Mouse (Mus musculus) embryonic facial prominence, embryonic 11.5 days (tissue): ENCODE data around the gene Plekha5. TPM values are rescaled to one million over a fixed set of nuclear protein-coding genes. Genes with fewer than 3 reads are reported as not detected.

Experiments used
- ATAC-seq: fragments of 200-750 bp; cut with Nextera tagmentation; replicated peaks from 2 replicates; pipeline ENCODE4 v1.8.0; 2017; ENCODE audit warnings: low read depth; ENCODE audit not compliant: insufficient number of reproducible peaks, low FRiP score, low TSS enrichment
- DNase-seq: peaks from one replicate; pipeline ENCODE4 v3.0.0-alpha.2; 2015; ENCODE audit warnings: low spot score
- H3K27ac ChIP-seq: fragments of 300-500 bp; sonication (generic); replicated peaks from 2 replicates; pipeline ENCODE4 v1.5.1; 2014; ENCODE audit warnings: mild to moderate bottlenecking, low read depth, low read length, control low read depth
- H3K27me3 ChIP-seq: fragments of 300-500 bp; sonication (generic); 2 replicates; pipeline ENCODE4 v1.6.1; 2014; ENCODE audit warnings: mild to moderate bottlenecking, low read length, moderate library complexity, mixed read lengths; ENCODE audit not compliant: control insufficient read depth, insufficient read depth
- H3K36me3 ChIP-seq: fragments of 300-500 bp; sonication (generic); replicated peaks from 2 replicates; pipeline ENCODE4 v1.6.1; 2014; ENCODE audit warnings: low read depth, mild to moderate bottlenecking, low read length, moderate library complexity, mixed read lengths; ENCODE audit not compliant: control insufficient read depth, insufficient read depth
- H3K4me1 ChIP-seq: fragments of 300-500 bp; sonication (generic); 2 replicates; pipeline ENCODE4 v1.6.1; 2014; ENCODE audit warnings: low read length, mixed read lengths; ENCODE audit not compliant: control insufficient read depth, insufficient read depth
- H3K4me2 ChIP-seq: fragments of 300-500 bp; sonication (generic); 2 replicates; pipeline ENCODE4 v1.6.1; 2014; ENCODE audit warnings: low read depth, mild to moderate bottlenecking, control low read depth, low read length, moderate library complexity
- H3K4me3 ChIP-seq: fragments of 300-500 bp; sonication (generic); 2 replicates; pipeline ENCODE4 v1.5.1; 2014; ENCODE audit warnings: low read depth, low read length, control low read depth
- H3K9ac ChIP-seq: fragments of 300-500 bp; sonication (generic); replicated peaks from 2 replicates; pipeline ENCODE4 v1.6.1; 2014; ENCODE audit warnings: mild to moderate bottlenecking, control low read depth, low read length
- H3K9me3 ChIP-seq: fragments of 300-500 bp; sonication (generic); replicated peaks from 2 replicates; pipeline ENCODE4 v1.6.1; 2016; ENCODE audit warnings: mild to moderate bottlenecking, low read length, inconsistent platforms, mixed read lengths; ENCODE audit not compliant: control insufficient read depth
- WGBS: fragments of 180-500 bp; shearing (Covaris S2); extraction: QIAGEN DNeasy Blood & Tissue Kit; methylation state at CpG from one replicate; pipeline ENCODE4 v1.1.7; 2014; 5-methylcytosine and 5-hydroxymethylcytosine counted together
- polyA plus RNA-seq: library from polyadenylated mRNA; unstranded; fragments of >200 nt; fragmentation: Nextera tagmentation; extraction: Ambion mirVana; gene quantifications from 2 replicates; pipeline ENCODE4 v1.2.1, GENCODE M21; 2014

Plekha5 gene
- polyA plus RNA-seq, result 56.2 and 61.1 TPM in 2 replicates

GRCm38 (mm10) chr6:140423846-140424200 is at the start of gene Plekha5:
Gene Plekha5, plus strand, starts transcription at chr6:140424054.
- H3K9me3 ChIP-seq, result no peaks in the 10 kb centered on the region
- peak within 1 kb of the TSS; percentile 95 for H3K4me3 ChIP-seq
- peak within 1 kb of the TSS; percentile 98 for H3K9ac ChIP-seq
- WGBS, result 1% methylated on average over 24 of the region's 65 CpGs
- H3K36me3 ChIP-seq, result no peaks in the 10 kb centered on the region
- DNase-seq (peak; percentile 82), ATAC-seq (peak; percentile 89)
- H3K4me2 ChIP-seq, result peak within 1 kb of the TSS; percentile 55
- no peaks in the 10 kb centered on the region for H3K4me1 ChIP-seq
- H3K27me3 ChIP-seq, result no peaks in the 10 kb centered on the region
- peak within 1 kb of the TSS; percentile 90 for H3K27ac ChIP-seq

- Histone ChIP-seq H3K9me3 (no peaks in the 10 kb centered on the region), H3K27ac (no peak overlapping the region), H3K9ac (no peak overlapping the region), H3K4me1 (no peaks in the 10 kb centered on the region), H3K4me3 (no peak overlapping the region), H3K36me3 (no peaks in the 10 kb centered on the region), H3K27me3 (no peaks in the 10 kb centered on the region), H3K4me2 (no peak overlapping the region)
- ATAC-seq (no peak), DNase-seq (no peak)
- WGBS, result 62% methylated on average over 4 of the region's 4 CpGs
Measured at GRCm38 (mm10) chr6:140375671-140376070, 48.2 kb upstream of the Plekha5 start.

- H3K27ac ChIP-seq, result no peak overlapping the region
- ATAC-seq (no peak), DNase-seq (no peak)
- no peak overlapping the region for H3K4me2 ChIP-seq
- WGBS, result 82% methylated on average over 2 of the region's 2 CpGs
- H3K4me3 ChIP-seq, result no peak overlapping the region
- H3K27me3 ChIP-seq, result no peaks in the 10 kb centered on the region
- H3K9me3 ChIP-seq, result no peaks in the 10 kb centered on the region
- H3K36me3 ChIP-seq, result no peaks in the 10 kb centered on the region
- no peak overlapping the region for H3K9ac ChIP-seq
- no peaks in the 10 kb centered on the region for H3K4me1 ChIP-seq
Measured at GRCm38 (mm10) chr6:140380588-140380987, 43.3 kb upstream of the Plekha5 start.

GRCm38 (mm10) chr6:140381162-140381561 is 42.7 kb upstream of the Plekha5 start:
- ATAC-seq, result no peak
- H3K4me1 ChIP-seq, result no peaks in the 10 kb centered on the region
- no peak for DNase-seq
- H3K4me2 ChIP-seq, result no peak overlapping the region
- H3K27me3 ChIP-seq, result no peaks in the 10 kb centered on the region
- H3K36me3 ChIP-seq, result no peaks in the 10 kb centered on the region
- no peak overlapping the region for H3K27ac ChIP-seq
- H3K4me3 ChIP-seq, result no peak overlapping the region
- 80% methylated on average over 8 of the region's 8 CpGs for WGBS
- H3K9me3 ChIP-seq, result no peaks in the 10 kb centered on the region
- H3K9ac ChIP-seq, result no peak overlapping the region

- 83% methylated on average over 10 of the region's 10 CpGs for WGBS
- no peak overlapping the region for H3K27ac ChIP-seq
Measured at GRCm38 (mm10) chr6:140383580-140384400, 40.1 kb upstream of the Plekha5 start.

GRCm38 (mm10) chr6:140396687-140397086 is 27.2 kb upstream of the Plekha5 start:
- WGBS, result 87% methylated on average over 7 of the region's 7 CpGs
- no peaks in the 10 kb centered on the region for H3K36me3 ChIP-seq
- ATAC-seq, result no peak

More at GRCm38 (mm10) chr6:140383580-140384400, 40.1 kb upstream of the Plekha5 start:
- Histone ChIP-seq H3K4me2 (no peak overlapping the region), H3K27me3 (no peaks in the 10 kb centered on the region), H3K4me3 (no peak overlapping the region), H3K9me3 (no peaks in the 10 kb centered on the region), H3K36me3 (no peaks in the 10 kb centered on the region), H3K9ac (no peak overlapping the region), H3K4me1 (no peaks in the 10 kb centered on the region)
- DNase-seq, result no peak
- ATAC-seq, result no peak

GRCm38 (mm10) chr6:140402766-140403310 is 21.0 kb upstream of the Plekha5 start:
- 62% methylated on average over 13 of the region's 13 CpGs for WGBS
- H3K9ac ChIP-seq, result no peak overlapping the region
- no peaks in the 10 kb centered on the region for H3K27me3 ChIP-seq
- no peaks in the 10 kb centered on the region for H3K4me1 ChIP-seq
- H3K4me2 ChIP-seq, result no peak overlapping the region
- H3K9me3 ChIP-seq, result no peaks in the 10 kb centered on the region
- ATAC-seq (no peak), DNase-seq (no peak)
- no peak overlapping the region for H3K27ac ChIP-seq
- H3K36me3 ChIP-seq, result no peaks in the 10 kb centered on the region
- no peak overlapping the region for H3K4me3 ChIP-seq

More at GRCm38 (mm10) chr6:140396687-140397086, 27.2 kb upstream of the Plekha5 start:
- Histone ChIP-seq H3K27ac (no peak overlapping the region), H3K4me2 (no peak overlapping the region), H3K4me3 (no peak overlapping the region), H3K27me3 (no peaks in the 10 kb centered on the region), H3K9ac (no peak overlapping the region), H3K4me1 (no peaks in the 10 kb centered on the region), H3K9me3 (no peaks in the 10 kb centered on the region)
- no peak for DNase-seq

GRCm38 (mm10) chr6:140411996-140412395 is 11.9 kb upstream of the Plekha5 start:
- H3K27ac ChIP-seq, result no peak overlapping the region
- no peaks in the 10 kb centered on the region for H3K4me1 ChIP-seq
- DNase-seq (no peak), ATAC-seq (no peak)
- H3K9me3 ChIP-seq, result no peaks in the 10 kb centered on the region
- H3K36me3 ChIP-seq, result no peaks in the 10 kb centered on the region
- H3K9ac ChIP-seq, result no peak overlapping the region
- H3K4me2 ChIP-seq, result no peak overlapping the region
- no peak overlapping the region for H3K4me3 ChIP-seq
- no peaks in the 10 kb centered on the region for H3K27me3 ChIP-seq
- 82% methylated on average over 3 of the region's 3 CpGs for WGBS
